Mouse (Mus musculus): ENCODE results near the gene Wdr5. TPM values are rescaled to one million over a fixed set of nuclear protein-coding genes. Genes with fewer than 3 reads are reported as not detected.
"Not testable (repeated sequence)": the region's sequence is repeated elsewhere in the genome, so short reads cannot be mapped to it uniquely, and the experiment has no call there.

The Wdr5 gene
- polyA plus RNA-seq, 1 experiment from 2014 or later, result 49.5 TPM

DNA sequence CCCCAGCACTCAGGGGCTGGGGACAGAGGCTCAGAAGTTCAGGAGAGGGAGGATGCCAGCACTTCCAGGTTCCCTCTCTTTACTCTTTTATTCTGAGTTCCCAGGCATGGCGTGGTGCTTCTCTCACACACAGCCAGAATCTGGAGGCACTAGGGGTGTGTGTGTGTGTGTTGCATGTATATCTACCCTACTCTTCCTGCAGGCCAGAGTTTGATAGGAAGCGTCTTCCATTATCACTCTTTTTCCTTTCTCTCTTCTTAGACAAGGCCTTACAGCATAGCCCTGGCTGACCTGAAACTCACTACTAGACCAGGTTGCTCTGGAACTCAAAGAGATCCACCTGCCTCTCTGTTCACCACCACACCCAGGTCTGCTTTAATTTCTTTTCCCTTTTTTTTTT is 24.0 kb upstream of the Wdr5 start:
- H3K27ac ChIP-seq (ENCODE audit: low read depth, low read length), result no peak overlapping the region
- no peaks in the 10 kb centered on the region for H3K27me3 ChIP-seq (replicated peaks; ENCODE audit: control insufficient read depth, insufficient read depth, low read length)
- DNase-seq (ENCODE audit: low spot score) (no peak), ATAC-seq (no peak)
- no peak overlapping the region for H3K4me3 ChIP-seq (ENCODE audit: low read depth, low read length)
- no peak overlapping the region for H3K4me2 ChIP-seq (ENCODE audit: low read length)
- WGBS, result 78% methylated on average over 2 of the region's 2 CpGs
- no peaks in the 10 kb centered on the region for H3K4me1 ChIP-seq (ENCODE audit: control insufficient read depth, insufficient read depth, low read length)
- H3K9ac ChIP-seq (ENCODE audit: low read length), result no peak overlapping the region
- H3K9me3 ChIP-seq (replicated peaks; ENCODE audit: control insufficient read depth, low read length), result no peaks in the 10 kb centered on the region
- H3K36me3 ChIP-seq (ENCODE audit: control insufficient read depth, insufficient read depth, low read length), result no peaks in the 10 kb centered on the region

DNA sequence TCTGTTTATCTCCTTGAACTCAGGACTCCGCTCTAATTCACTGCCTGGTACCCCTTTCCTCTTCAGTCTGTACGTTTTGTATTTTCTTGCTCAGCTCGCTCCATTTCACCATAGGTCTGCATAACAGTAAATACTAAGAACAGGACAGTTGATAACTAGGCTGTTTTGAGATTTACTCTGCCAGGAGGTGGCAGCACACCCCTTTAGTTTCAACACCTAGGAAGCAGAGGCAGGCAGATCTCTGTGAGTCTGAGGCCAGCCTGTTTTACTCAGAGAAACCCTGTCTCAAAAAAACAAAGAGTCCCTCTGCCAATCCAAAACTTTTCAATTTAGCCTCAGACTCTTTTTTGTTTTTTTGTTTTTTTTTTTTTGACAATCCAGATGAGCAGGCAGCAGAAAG is 21.0 kb upstream of the Wdr5 start:
- Histone ChIP-seq H3K36me3 (ENCODE audit: control insufficient read depth, insufficient read depth, low read length) (no peaks in the 10 kb centered on the region), H3K27me3 (replicated peaks; ENCODE audit: control insufficient read depth, insufficient read depth, low read length) (no peaks in the 10 kb centered on the region), H3K9me3 (replicated peaks; ENCODE audit: control insufficient read depth, low read length) (no peaks in the 10 kb centered on the region), H3K27ac (ENCODE audit: low read depth, low read length) (no peak overlapping the region), H3K4me2 (ENCODE audit: low read length) (no peak overlapping the region), H3K4me3 (ENCODE audit: low read depth, low read length) (no peak overlapping the region), H3K4me1 (ENCODE audit: control insufficient read depth, insufficient read depth, low read length) (0 out of 2 replicates have a peak, but pooled peaks cover 3% of the 10 kb centered on the region), H3K9ac (ENCODE audit: low read length) (no peak overlapping the region)
- ATAC-seq (no peak), DNase-seq (ENCODE audit: low spot score) (no peak)
- 90% methylated on average over 3 of the region's 3 CpGs for WGBS

DNA sequence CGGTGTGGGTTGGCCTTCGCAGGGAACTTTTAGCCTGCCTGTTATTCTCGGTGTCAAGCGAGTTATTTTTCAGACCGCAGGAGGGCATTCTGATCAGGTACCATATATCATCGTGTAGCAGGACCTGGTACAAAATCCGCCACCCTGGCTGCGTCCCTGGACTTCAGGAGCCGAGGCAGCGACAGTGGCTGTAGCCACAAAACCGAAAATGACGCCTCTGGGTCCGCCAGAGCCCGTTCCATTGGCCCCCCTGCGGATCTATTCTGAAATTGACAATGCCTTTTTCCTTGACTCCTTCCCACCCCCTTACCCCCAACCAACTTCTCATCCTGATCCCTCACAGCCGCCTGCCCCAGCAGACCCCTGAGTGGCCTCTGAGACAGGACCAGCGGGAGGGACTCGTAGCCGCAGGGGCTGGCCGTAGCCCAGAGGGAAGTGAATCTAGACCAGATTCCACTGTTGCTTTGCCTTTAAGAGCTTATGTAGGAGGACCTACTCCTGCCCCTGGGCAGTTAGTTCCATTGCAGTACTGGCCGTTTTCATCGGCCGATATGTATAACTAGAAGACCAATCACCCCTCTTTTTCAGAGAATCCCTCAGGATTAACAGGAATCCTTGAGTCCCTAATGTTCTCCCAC is 18.4 kb upstream of the Wdr5 start:
- no peak overlapping the region for H3K27ac ChIP-seq (ENCODE audit: low read depth, low read length)
- 21% methylated on average over 23 of the region's 23 CpGs for WGBS
- no peaks in the 10 kb centered on the region for H3K9me3 ChIP-seq (replicated peaks; ENCODE audit: control insufficient read depth, low read length)
- no peaks in the 10 kb centered on the region for H3K27me3 ChIP-seq (replicated peaks; ENCODE audit: control insufficient read depth, insufficient read depth, low read length)
- H3K36me3 ChIP-seq (ENCODE audit: control insufficient read depth, insufficient read depth, low read length), result no peaks in the 10 kb centered on the region
- H3K4me1 ChIP-seq (ENCODE audit: control insufficient read depth, insufficient read depth, low read length), result 0 out of 2 replicates have a peak, but pooled peaks cover 3% of the 10 kb centered on the region
- peak overlapping the region; percentile 25 for H3K4me3 ChIP-seq (ENCODE audit: low read depth, low read length)
- H3K9ac ChIP-seq (ENCODE audit: low read length), result peak overlapping the region; percentile 51; the same call in 1 of the 2 replicates
- peak; percentile 49 for DNase-seq (ENCODE audit: low spot score)
- peak overlapping the region; percentile 45 for H3K4me2 ChIP-seq (ENCODE audit: low read length)
- no peak for ATAC-seq

DNA sequence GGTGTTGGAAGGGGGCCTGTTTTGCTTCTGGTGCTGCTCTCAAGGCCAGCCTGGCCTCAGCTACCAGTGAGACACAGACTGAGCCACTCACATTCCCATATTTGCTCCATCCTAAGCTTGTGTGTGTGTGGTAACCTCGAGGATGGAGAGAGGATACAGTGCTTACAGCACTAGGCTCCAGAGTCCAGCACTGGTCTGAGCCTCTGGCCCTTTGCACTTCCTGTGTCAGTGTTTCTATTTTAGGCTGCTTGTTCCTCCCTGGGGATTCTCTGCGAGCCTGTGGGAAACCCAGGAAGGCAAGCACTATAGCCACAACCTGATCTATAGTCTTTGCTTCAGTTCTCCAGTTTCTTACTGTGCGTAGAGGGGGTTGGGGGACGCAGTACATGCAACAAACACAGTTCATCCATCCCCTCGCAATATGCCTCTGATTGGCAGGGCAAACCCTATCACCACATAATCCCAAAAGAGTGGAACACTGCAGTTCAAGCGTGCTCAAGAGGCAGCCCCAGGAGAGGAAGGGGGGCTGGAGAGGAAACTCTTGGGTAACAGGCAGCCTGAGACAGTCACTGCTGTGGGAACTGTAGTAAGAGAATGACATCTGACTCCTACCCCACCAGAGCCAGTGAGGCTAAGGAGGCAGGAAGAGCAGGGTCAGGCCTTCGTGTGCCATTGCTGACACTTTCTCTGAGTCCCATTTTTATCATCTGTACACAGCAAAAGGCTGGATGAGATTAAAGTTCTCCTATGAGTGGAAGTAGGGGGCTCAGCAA is 10.7 kb upstream of the Wdr5 start:
- Histone ChIP-seq H3K36me3 (ENCODE audit: control insufficient read depth, insufficient read depth, low read length) (no peaks in the 10 kb centered on the region), H3K9me3 (replicated peaks; ENCODE audit: control insufficient read depth, low read length) (no peaks in the 10 kb centered on the region), H3K4me2 (ENCODE audit: low read length) (no peak overlapping the region), H3K9ac (ENCODE audit: low read length) (no peak overlapping the region), H3K27me3 (replicated peaks; ENCODE audit: control insufficient read depth, insufficient read depth, low read length) (no peaks in the 10 kb centered on the region), H3K4me3 (ENCODE audit: low read depth, low read length) (no peak overlapping the region), H3K4me1 (ENCODE audit: control insufficient read depth, insufficient read depth, low read length) (no peaks in the 10 kb centered on the region), H3K27ac (ENCODE audit: low read depth, low read length) (no peak overlapping the region)
- no peak for DNase-seq (ENCODE audit: low spot score)
- no peak for ATAC-seq
- WGBS, result 74% methylated on average over 7 of the region's 7 CpGs

DNA sequence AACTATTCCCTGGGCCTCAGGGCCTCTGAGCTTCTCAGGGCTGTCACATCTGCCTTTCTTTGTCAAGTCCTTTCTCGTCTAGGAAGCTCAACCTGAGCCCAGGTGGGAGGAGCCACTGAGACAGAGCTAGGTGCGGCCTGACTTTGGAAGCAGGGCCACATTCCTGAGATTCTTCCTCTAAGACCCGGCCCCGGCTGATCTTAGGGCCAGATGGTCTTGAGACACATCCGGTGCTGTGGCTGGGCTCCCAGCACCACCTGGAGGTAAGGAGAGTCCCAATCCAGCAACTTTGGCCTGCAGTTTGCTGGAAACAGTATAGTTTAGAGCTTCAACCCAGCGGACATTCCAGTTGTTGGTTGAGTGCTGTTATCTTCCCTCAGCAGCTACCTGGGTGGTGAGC is 9.4 kb upstream of the Wdr5 start:
- DNase-seq (ENCODE audit: low spot score) (no peak), ATAC-seq (no peak)
- Histone ChIP-seq H3K9ac (ENCODE audit: low read length) (no peak overlapping the region), H3K9me3 (replicated peaks; ENCODE audit: control insufficient read depth, low read length) (no peaks in the 10 kb centered on the region), H3K36me3 (ENCODE audit: control insufficient read depth, insufficient read depth, low read length) (no peaks in the 10 kb centered on the region), H3K27me3 (replicated peaks; ENCODE audit: control insufficient read depth, insufficient read depth, low read length) (no peaks in the 10 kb centered on the region), H3K27ac (ENCODE audit: low read depth, low read length) (no peak overlapping the region), H3K4me3 (ENCODE audit: low read depth, low read length) (no peak overlapping the region), H3K4me2 (ENCODE audit: low read length) (no peak overlapping the region), H3K4me1 (ENCODE audit: control insufficient read depth, insufficient read depth, low read length) (no peaks in the 10 kb centered on the region)
- WGBS, result 16% methylated on average over 6 of the region's 6 CpGs

DNA sequence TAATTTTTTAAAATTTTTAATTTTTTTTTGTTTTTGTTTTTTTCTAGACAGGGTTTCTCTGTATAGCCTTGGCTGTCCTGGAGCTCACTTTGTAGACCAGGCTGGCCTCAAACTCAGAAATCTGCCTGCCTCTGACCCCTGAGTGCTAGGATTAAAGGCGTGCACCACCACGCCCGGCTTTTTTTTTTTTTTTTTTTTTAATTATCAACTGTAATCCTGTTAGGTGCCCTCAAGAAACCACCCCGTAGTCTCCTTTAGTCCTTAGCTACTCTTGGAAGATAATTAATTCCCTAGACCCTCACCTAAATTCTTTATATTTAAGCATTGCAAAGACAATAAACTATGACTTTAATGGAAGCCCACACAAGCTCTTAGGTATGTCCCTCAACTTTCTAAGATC is 8.3 kb upstream of the Wdr5 start:
- not testable (repeated sequence) for H3K4me3 ChIP-seq (ENCODE audit: low read depth, low read length); H3K9ac ChIP-seq (ENCODE audit: low read length); H3K27me3 ChIP-seq (replicated peaks; ENCODE audit: control insufficient read depth, insufficient read depth, low read length); H3K36me3 ChIP-seq (ENCODE audit: control insufficient read depth, insufficient read depth, low read length); ATAC-seq; H3K4me2 ChIP-seq (ENCODE audit: low read length); H3K27ac ChIP-seq (ENCODE audit: low read depth, low read length); H3K4me1 ChIP-seq (ENCODE audit: control insufficient read depth, insufficient read depth, low read length); H3K9me3 ChIP-seq (replicated peaks; ENCODE audit: control insufficient read depth, low read length); DNase-seq (ENCODE audit: low spot score)
- WGBS, result 72% methylated on average over 4 of the region's 4 CpGs

DNA sequence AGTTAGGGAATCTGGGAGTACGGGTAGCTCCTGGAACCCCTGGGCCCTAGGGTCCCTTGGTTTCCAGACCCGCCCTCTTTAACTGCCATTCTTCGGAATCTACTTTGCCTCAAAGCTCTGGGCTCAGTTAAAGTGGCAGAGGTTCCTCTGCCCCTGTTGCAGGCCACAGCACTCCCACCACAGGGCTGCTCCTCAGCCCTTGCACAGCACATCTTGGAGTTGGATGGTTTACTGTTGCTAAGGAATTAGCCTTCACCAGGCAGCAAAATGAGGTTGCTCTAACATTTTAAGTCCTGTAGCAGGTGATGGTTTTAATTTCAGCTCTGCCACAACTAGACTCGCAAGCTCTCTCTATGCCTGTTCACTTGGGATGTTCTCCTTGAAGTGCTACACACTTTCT is 7.4 kb upstream of the Wdr5 start, which contains the start of gene Brd3:
Brd3 (minus strand) TSS at position 101 of the 400 bp plus-strand sequence.
- H3K9ac ChIP-seq (ENCODE audit: low read length), result no peak within 1 kb of the TSS
- DNase-seq (ENCODE audit: low spot score) (no peak), ATAC-seq (no peak)
- no peak within 1 kb of the TSS for H3K27ac ChIP-seq (ENCODE audit: low read depth, low read length)
- no peaks in the 10 kb centered on the region for H3K36me3 ChIP-seq (ENCODE audit: control insufficient read depth, insufficient read depth, low read length)
- no peak within 1 kb of the TSS for H3K4me2 ChIP-seq (ENCODE audit: low read length)
- WGBS, result 69% methylated on average over 4 of the region's 4 CpGs
- H3K9me3 ChIP-seq (replicated peaks; ENCODE audit: control insufficient read depth, low read length), result no peaks in the 10 kb centered on the region
- H3K4me3 ChIP-seq (ENCODE audit: low read depth, low read length), result no peak within 1 kb of the TSS
- no peaks in the 10 kb centered on the region for H3K27me3 ChIP-seq (replicated peaks; ENCODE audit: control insufficient read depth, insufficient read depth, low read length)
- H3K4me1 ChIP-seq (ENCODE audit: control insufficient read depth, insufficient read depth, low read length), result no peaks in the 10 kb centered on the region

DNA sequence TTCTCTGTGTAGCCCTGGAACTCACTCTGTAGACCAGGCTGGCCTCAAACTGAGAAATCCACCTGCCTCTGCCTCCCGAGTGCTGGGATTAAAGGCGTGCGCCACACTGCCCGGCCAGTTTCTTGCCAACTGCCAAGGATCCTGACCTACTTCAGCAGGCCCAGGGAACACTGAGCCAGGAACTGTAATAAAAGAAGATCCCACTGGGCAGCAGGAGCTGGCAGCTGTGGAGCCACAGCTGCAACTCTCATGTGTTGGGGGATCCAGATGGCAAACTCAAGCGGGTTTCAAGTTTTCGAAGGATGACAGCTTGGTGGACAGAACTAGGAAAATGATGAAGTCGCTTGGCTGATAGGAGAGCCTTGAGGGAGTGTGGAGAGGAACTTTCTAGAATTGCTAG is 4.3 kb upstream of the Wdr5 start:
- no peak for ATAC-seq
- Histone ChIP-seq H3K4me1 (ENCODE audit: control insufficient read depth, insufficient read depth, low read length) (peaks cover 7% of the 10 kb centered on the region), H3K4me3 (ENCODE audit: low read depth, low read length) (no peak overlapping the region), H3K4me2 (ENCODE audit: low read length) (no peak overlapping the region), H3K27me3 (replicated peaks; ENCODE audit: control insufficient read depth, insufficient read depth, low read length) (no peaks in the 10 kb centered on the region), H3K9me3 (replicated peaks; ENCODE audit: control insufficient read depth, low read length) (no peaks in the 10 kb centered on the region), H3K27ac (ENCODE audit: low read depth, low read length) (no peak overlapping the region), H3K9ac (ENCODE audit: low read length) (no peak overlapping the region), H3K36me3 (ENCODE audit: control insufficient read depth, insufficient read depth, low read length) (no peaks in the 10 kb centered on the region)
- no peak for DNase-seq (ENCODE audit: low spot score)
- 93% methylated on average over 7 of the region's 7 CpGs for WGBS

DNA sequence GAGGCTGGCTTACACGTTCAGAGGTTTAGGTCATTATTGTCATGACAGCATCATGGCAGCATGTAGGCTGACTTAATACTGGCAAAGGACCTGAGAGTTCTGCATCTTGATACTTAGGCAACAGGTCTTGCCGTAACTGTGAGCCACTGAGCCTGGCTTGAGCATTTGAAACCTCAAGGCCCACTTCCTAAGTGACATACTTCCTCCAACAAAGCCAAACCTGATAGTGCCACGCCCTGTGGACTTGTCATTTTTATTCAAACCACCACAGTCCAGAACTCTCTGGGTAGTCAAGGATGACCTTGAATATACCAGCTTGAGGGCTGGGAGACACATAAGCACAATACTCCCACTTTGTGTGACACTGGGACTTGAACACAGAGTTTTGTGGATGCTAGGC is 2.0 kb upstream of the Wdr5 start:
- Histone ChIP-seq H3K4me2 (ENCODE audit: low read length) (no peak overlapping the region), H3K36me3 (ENCODE audit: control insufficient read depth, insufficient read depth, low read length) (no peaks in the 10 kb centered on the region), H3K27ac (ENCODE audit: low read depth, low read length) (no peak overlapping the region), H3K27me3 (replicated peaks; ENCODE audit: control insufficient read depth, insufficient read depth, low read length) (no peaks in the 10 kb centered on the region), H3K9ac (ENCODE audit: low read length) (no peak overlapping the region), H3K9me3 (replicated peaks; ENCODE audit: control insufficient read depth, low read length) (no peaks in the 10 kb centered on the region), H3K4me3 (ENCODE audit: low read depth, low read length) (no peak overlapping the region), H3K4me1 (ENCODE audit: control insufficient read depth, insufficient read depth, low read length) (peaks cover 18% of the 10 kb centered on the region)
- DNase-seq (ENCODE audit: low spot score), result no peak
- WGBS, result 96% methylated on average over 3 of the region's 3 CpGs
- ATAC-seq, result no peak
